In genomic region chr1:40808643-40809042, GRCm38 (mm10) we compare ENCODE assay signal across 24 mouse cellular contexts. TPM values are rescaled to one million over a fixed set of nuclear protein-coding genes. Genes with fewer than 3 reads are reported as not detected.
"Had no signal": no experiment of that assay in that cellular context is flagged by ENCODE, and none has a peak within 500 bp of the region (broad histone marks: within the 10 kb centered on the region; RNA-seq: fewer than 3 reads in every experiment).

No protein-coding gene starts in this region.

- H3K36me3 ChIP-seq: lung, embryonic 15.5 days; midbrain, embryonic 13.5 days; midbrain, embryonic 15.5 days; neural tube, embryonic 13.5 days; neural tube, embryonic 15.5 days had no signal

- H3K4me3 ChIP-seq: lung, embryonic 15.5 days; megakaryocyte, embryonic 14.5 days; midbrain, embryonic 13.5 days; midbrain, embryonic 15.5 days; neural tube, embryonic 13.5 days; neural tube, embryonic 15.5 days had no signal

- H3K4me1 ChIP-seq: lung, embryonic 15.5 days; megakaryocyte, embryonic 14.5 days; midbrain, embryonic 13.5 days; midbrain, embryonic 15.5 days; neural tube, embryonic 13.5 days; neural tube, embryonic 15.5 days had no signal

- H3K27ac ChIP-seq: lung, embryonic 15.5 days; macrophage; midbrain, embryonic 13.5 days; midbrain, embryonic 15.5 days; neural tube, embryonic 13.5 days; neural tube, embryonic 15.5 days had no signal

- H3K27me3 ChIP-seq: lung, embryonic 15.5 days; megakaryocyte, embryonic 14.5 days; midbrain, embryonic 13.5 days; midbrain, embryonic 15.5 days; neural tube, embryonic 13.5 days; neural tube, embryonic 15.5 days had no signal

- DNase-seq: liver, postnatal 0 days; lung, adult 2 months; lung, postnatal 14 days; lung, postnatal 36 days; retina, postnatal 1 day; right cerebral cortex, adult 18-20 months; right cerebral cortex, postnatal 25 days; right cerebral cortex, postnatal 4 days; spleen, adult 18-20 months; thymus, adult 2 months; thymus, postnatal 25 days; thymus, postnatal 4 days had no signal

RNA-seq across cellular contexts. Expression of gene Tmem182, which starts 3.2 kb away (rescaled TPM):
- total RNA-seq: megakaryocyte progenitor cell, adult 5-6 weeks; monocyte, adult 5-6 weeks had no signal
- polyA plus RNA-seq: macrophage; midbrain, embryonic 11.5 days; small intestine, adult 2 months; stomach, embryonic 14.5 days had no signal
